Mouse (Mus musculus): Measurements from ENCODE around the gene Sult2b1. TPM values are rescaled to one million over a fixed set of nuclear protein-coding genes. Genes with fewer than 3 reads are reported as not detected.

The Sult2b1 gene
- polyA plus RNA-seq, 1 experiment from 2014 or later = 1.5 TPM

GRCm38 (mm10) chr7:45786136-45786578, 1.7 kb upstream of the Sult2b1 start:
- ATAC-seq (ENCODE audit: low FRiP score) (peak; percentile 62), DNase-seq (ENCODE audit: low spot score, missing footprints) (peak; percentile 97)
- H3K9me3 ChIP-seq (ENCODE audit: control insufficient read depth, low read length) = no peaks in the 10 kb centered on the region
- H3K4me3 ChIP-seq (ENCODE audit: low read depth, low read length) = peak overlapping the region; percentile 71
- peak overlapping the region; percentile 85 for H3K27ac ChIP-seq (ENCODE audit: low read depth, low read length)
- H3K36me3 ChIP-seq (ENCODE audit: control insufficient read depth, insufficient read depth, low read length) = peaks cover 14% of the 10 kb centered on the region
- H3K4me1 ChIP-seq (ENCODE audit: control insufficient read depth, insufficient read depth, low read length) = peaks cover 21% of the 10 kb centered on the region
- peak overlapping the region; percentile 79 for H3K4me2 ChIP-seq
- 2% methylated on average over 14 of the region's 14 CpGs for WGBS
- H3K9ac ChIP-seq (ENCODE audit: low read length) = peak overlapping the region; percentile 82
- H3K27me3 ChIP-seq (ENCODE audit: control insufficient read depth, insufficient read depth, low read length) = peaks cover 2% of the 10 kb centered on the region; the same call in 1 of the 2 replicates

DNA sequence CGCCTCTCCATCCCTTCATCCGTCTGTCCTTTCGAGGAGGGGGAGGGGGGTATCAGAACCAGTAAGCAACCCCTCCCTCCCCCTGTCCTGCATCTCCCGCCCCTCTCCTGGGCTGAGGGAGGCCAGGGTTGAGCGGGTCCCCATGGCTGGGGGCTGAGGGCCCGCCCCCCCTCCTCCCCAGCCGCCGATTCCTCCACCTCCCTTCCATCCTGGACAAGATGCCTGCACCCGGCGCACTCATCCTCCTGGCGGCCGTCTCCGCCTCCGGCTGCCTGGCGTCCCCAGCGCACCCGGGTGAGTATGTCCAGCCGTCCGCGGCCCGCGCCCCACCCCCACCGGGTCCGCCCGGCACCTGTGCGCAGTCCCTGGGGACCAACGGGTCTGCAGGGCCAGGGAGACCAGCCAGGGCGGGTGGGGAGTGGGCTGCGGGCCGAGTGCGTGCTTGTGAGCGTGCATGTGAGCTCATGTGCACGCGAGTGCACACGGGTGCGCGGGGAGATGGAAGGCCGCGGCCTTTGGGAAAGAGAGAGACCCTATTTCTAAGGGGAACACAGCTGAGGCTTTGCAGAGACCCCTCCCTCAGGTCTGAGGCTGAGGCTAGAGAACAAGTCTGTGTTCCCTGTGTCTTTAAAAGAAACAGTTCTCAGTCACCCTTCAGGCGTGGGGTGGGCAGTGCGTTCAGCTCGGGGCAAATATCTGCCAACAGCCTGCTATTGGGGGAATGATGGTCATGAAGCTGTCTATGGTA, 1.1 kb upstream of the Sult2b1 start:
- Histone ChIP-seq H3K27me3 (ENCODE audit: control insufficient read depth, insufficient read depth, low read length) (peaks cover 2% of the 10 kb centered on the region; the same call in 1 of the 2 replicates), H3K36me3 (ENCODE audit: control insufficient read depth, insufficient read depth, low read length) (peaks cover 13% of the 10 kb centered on the region), H3K4me1 (ENCODE audit: control insufficient read depth, insufficient read depth, low read length) (peaks cover 21% of the 10 kb centered on the region), H3K9ac (ENCODE audit: low read length) (peak overlapping the region; percentile 82), H3K4me2 (peak overlapping the region; percentile 79), H3K27ac (ENCODE audit: low read depth, low read length) (peak overlapping the region; percentile 85), H3K9me3 (ENCODE audit: control insufficient read depth, low read length) (no peaks in the 10 kb centered on the region), H3K4me3 (ENCODE audit: low read depth, low read length) (peak overlapping the region; percentile 71)
- DNase-seq (ENCODE audit: low spot score, missing footprints) (no peak), ATAC-seq (ENCODE audit: low FRiP score) (peak; percentile 65)
- WGBS = under 1% methylated on average over 35 of the region's 42 CpGs

- Histone ChIP-seq H3K4me2 (peak within 1 kb of the TSS; percentile 79), H3K4me3 (ENCODE audit: low read depth, low read length) (peak within 1 kb of the TSS; percentile 71), H3K4me1 (ENCODE audit: control insufficient read depth, insufficient read depth, low read length) (peaks cover 24% of the 10 kb centered on the region), H3K27ac (ENCODE audit: low read depth, low read length) (peak within 1 kb of the TSS; percentile 85), H3K9ac (ENCODE audit: low read length) (peak within 1 kb of the TSS; percentile 82), H3K27me3 (ENCODE audit: control insufficient read depth, insufficient read depth, low read length) (peaks cover 2% of the 10 kb centered on the region; the same call in 1 of the 2 replicates), H3K36me3 (ENCODE audit: control insufficient read depth, insufficient read depth, low read length) (peaks cover 3% of the 10 kb centered on the region; the same call in 1 of the 2 replicates), H3K9me3 (ENCODE audit: control insufficient read depth, low read length) (no peaks in the 10 kb centered on the region)
- DNase-seq (ENCODE audit: low spot score, missing footprints) = peak; percentile 97
- ATAC-seq (ENCODE audit: low FRiP score) = peak; percentile 23
- WGBS = 0% methylated on average over 38 of the region's 38 CpGs
These were observed 868 bp downstream of the Sult2b1 start, which contains the start of gene Lmtk3 for GRCm38 (mm10) chr7:45783511-45784091. Gene Lmtk3 (plus strand): TSS chr7:45783738.

- no peak overlapping the region for H3K9ac ChIP-seq (ENCODE audit: low read length)
- H3K4me1 ChIP-seq (ENCODE audit: control insufficient read depth, insufficient read depth, low read length) = peaks cover 23% of the 10 kb centered on the region
- no peaks in the 10 kb centered on the region for H3K9me3 ChIP-seq (ENCODE audit: control insufficient read depth, low read length)
- H3K27me3 ChIP-seq (ENCODE audit: control insufficient read depth, insufficient read depth, low read length) = peaks cover 2% of the 10 kb centered on the region; the same call in 1 of the 2 replicates
- DNase-seq (ENCODE audit: low spot score, missing footprints) = peak; percentile 64
- 74% methylated on average over 4 of the region's 4 CpGs for WGBS
- H3K27ac ChIP-seq (ENCODE audit: low read depth, low read length) = no peak overlapping the region
- H3K36me3 ChIP-seq (ENCODE audit: control insufficient read depth, insufficient read depth, low read length) = no peaks in the 10 kb centered on the region
- no peak overlapping the region for H3K4me2 ChIP-seq
- ATAC-seq (ENCODE audit: low FRiP score) = no peak
- no peak overlapping the region for H3K4me3 ChIP-seq (ENCODE audit: low read depth, low read length)
These were observed 2.2 kb downstream of the Sult2b1 start for GRCm38 (mm10) chr7:45782271-45782670.

GRCm38 (mm10) chr7:45779081-45779641, 5.3 kb downstream of the Sult2b1 start:
- Histone ChIP-seq H3K9me3 (ENCODE audit: control insufficient read depth, low read length) (no peaks in the 10 kb centered on the region), H3K4me3 (ENCODE audit: low read depth, low read length) (no peak overlapping the region; the same call in 1 of the 2 replicates), H3K36me3 (ENCODE audit: control insufficient read depth, insufficient read depth, low read length) (no peaks in the 10 kb centered on the region), H3K4me1 (ENCODE audit: control insufficient read depth, insufficient read depth, low read length) (peaks cover 7% of the 10 kb centered on the region), H3K9ac (ENCODE audit: low read length) (0 out of 2 replicates have a peak overlapping the region, but pooled peaks have one; percentile 18), H3K27ac (ENCODE audit: low read depth, low read length) (no peak overlapping the region), H3K27me3 (ENCODE audit: control insufficient read depth, insufficient read depth, low read length) (no peaks in the 10 kb centered on the region), H3K4me2 (peak overlapping the region; percentile 27)
- 29% methylated on average over 22 of the region's 22 CpGs for WGBS
- DNase-seq (ENCODE audit: low spot score, missing footprints) = peak; percentile 87
- ATAC-seq (ENCODE audit: low FRiP score) = no peak

DNA sequence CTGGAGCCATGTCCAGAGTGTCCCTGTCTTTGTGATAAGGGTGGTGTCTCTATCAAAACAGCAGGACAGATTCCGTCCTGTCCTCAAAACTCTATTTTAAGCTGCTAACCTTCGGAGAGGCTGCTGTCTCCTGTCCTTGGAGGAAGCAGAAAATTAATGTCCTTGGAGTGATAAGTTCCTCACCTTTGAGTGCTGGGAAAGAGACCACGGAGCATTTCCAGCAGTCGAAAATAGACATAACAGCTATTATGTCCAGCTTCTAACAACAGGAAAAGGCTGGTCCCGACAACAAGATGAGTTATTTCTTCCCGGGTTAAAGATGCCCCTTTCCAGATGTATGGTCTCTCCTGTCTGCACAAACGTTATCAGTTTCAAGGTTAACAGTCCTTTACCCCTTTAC, 9.2 kb downstream of the Sult2b1 start:
- no peak overlapping the region for H3K4me3 ChIP-seq (ENCODE audit: low read depth, low read length)
- H3K27me3 ChIP-seq (ENCODE audit: control insufficient read depth, insufficient read depth, low read length) = no peaks in the 10 kb centered on the region
- peaks cover 3% of the 10 kb centered on the region; the same call in 1 of the 2 replicates for H3K4me1 ChIP-seq (ENCODE audit: control insufficient read depth, insufficient read depth, low read length)
- no peak for DNase-seq (ENCODE audit: low spot score, missing footprints)
- no peak overlapping the region for H3K4me2 ChIP-seq
- ATAC-seq (ENCODE audit: low FRiP score) = no peak
- no peaks in the 10 kb centered on the region for H3K36me3 ChIP-seq (ENCODE audit: control insufficient read depth, insufficient read depth, low read length)
- 83% methylated on average over 7 of the region's 7 CpGs for WGBS
- no peak overlapping the region for H3K9ac ChIP-seq (ENCODE audit: low read length)
- no peak overlapping the region for H3K27ac ChIP-seq (ENCODE audit: low read depth, low read length)
- H3K9me3 ChIP-seq (ENCODE audit: control insufficient read depth, low read length) = no peaks in the 10 kb centered on the region

DNA sequence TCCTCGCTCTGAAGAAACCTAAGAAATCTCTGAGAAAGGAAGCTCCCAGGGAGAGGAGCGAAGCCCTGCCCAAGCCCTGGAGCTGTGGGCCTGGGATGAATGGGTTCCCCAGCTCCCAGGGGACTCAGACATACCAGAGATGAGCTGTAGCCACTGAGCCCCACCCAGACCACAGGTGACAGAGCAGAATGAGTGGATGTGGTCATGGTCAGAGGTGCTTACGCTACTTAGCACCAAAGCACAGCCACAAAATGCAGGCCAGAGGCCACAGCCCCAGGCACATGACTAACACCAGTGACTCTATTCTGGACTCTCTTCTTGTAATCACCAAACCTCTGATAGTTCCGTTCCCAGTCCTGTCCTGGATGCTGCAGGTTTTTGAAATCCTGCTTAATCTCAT, 13.4 kb downstream of the Sult2b1 start:
- Histone ChIP-seq H3K36me3 (ENCODE audit: control insufficient read depth, insufficient read depth, low read length) (no peaks in the 10 kb centered on the region), H3K4me2 (no peak overlapping the region), H3K4me3 (ENCODE audit: low read depth, low read length) (no peak overlapping the region), H3K27me3 (ENCODE audit: control insufficient read depth, insufficient read depth, low read length) (no peaks in the 10 kb centered on the region), H3K4me1 (ENCODE audit: control insufficient read depth, insufficient read depth, low read length) (no peaks in the 10 kb centered on the region), H3K9me3 (ENCODE audit: control insufficient read depth, low read length) (no peaks in the 10 kb centered on the region; the same call in 1 of the 2 replicates), H3K27ac (ENCODE audit: low read depth, low read length) (no peak overlapping the region), H3K9ac (ENCODE audit: low read length) (no peak overlapping the region)
- DNase-seq (ENCODE audit: low spot score, missing footprints) = peak; percentile 77
- ATAC-seq (ENCODE audit: low FRiP score) = no peak
- 56% methylated on average over 4 of the region's 4 CpGs for WGBS

DNA sequence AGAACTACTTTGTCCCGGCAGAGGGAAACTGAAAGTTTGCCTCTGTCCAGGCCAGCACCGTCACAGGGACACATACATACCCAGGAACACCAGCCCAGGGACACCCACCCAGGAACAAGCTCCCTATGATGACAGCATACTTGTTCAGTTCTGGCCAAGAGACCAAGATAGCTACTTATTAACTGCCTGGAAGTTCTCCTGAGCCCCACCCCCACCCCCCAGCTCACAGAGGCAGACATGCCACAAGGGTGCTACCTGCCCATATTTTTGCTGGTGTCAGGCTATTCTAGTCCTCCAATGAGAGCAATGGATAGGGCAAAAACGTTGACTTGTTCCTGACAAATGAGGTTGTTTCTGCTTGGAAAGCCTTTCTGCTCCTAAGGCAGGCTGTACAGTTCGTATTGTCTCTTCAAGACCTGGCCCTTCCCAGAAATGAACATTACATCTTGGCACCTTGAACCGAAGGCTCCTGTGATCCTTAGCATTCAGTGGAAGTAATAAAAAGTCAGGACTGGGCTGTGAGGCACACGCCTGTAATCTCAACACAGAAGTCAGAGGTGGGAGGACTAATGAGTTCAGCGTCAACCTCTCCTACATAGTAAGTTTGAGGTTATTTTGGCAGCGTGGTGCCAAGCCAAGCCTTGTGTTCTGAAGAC, 13.9 kb downstream of the Sult2b1 start:
- WGBS = 76% methylated on average over 8 of the region's 8 CpGs
- Histone ChIP-seq H3K9ac (ENCODE audit: low read length) (no peak overlapping the region), H3K36me3 (ENCODE audit: control insufficient read depth, insufficient read depth, low read length) (no peaks in the 10 kb centered on the region), H3K9me3 (ENCODE audit: control insufficient read depth, low read length) (no peaks in the 10 kb centered on the region; the same call in 1 of the 2 replicates), H3K27me3 (ENCODE audit: control insufficient read depth, insufficient read depth, low read length) (no peaks in the 10 kb centered on the region), H3K4me3 (ENCODE audit: low read depth, low read length) (no peak overlapping the region), H3K4me2 (no peak overlapping the region), H3K27ac (ENCODE audit: low read depth, low read length) (no peak overlapping the region), H3K4me1 (ENCODE audit: control insufficient read depth, insufficient read depth, low read length) (no peaks in the 10 kb centered on the region)
- DNase-seq (ENCODE audit: low spot score, missing footprints) (peak; percentile 21), ATAC-seq (ENCODE audit: low FRiP score) (no peak)
